Mouse (Mus musculus) layer of hippocampus, adult 18-20 months (tissue): ENCODE measurements around the gene Rabac1. TPM values are rescaled to one million over a fixed set of nuclear protein-coding genes. Genes with fewer than 3 reads are reported as not detected.
A peak's percentile ranks its signal among the peaks of the same experiment; 100 is the strongest.

ENCODE experiments used
- DNase-seq, 2 experiments: peaks; one replicate each; pipeline ENCODE4 v3.0.0; 2022; ENCODE audit warnings: low spot score in 2 of 2
- long read RNA-seq: library from polyadenylated mRNA; stranded (forward); transcript quantifications from one replicate; pipeline ENCODE4 v2.0.0, GENCODE M21; 2021
- total RNA-seq, 2 experiments: library from RNA; stranded (reverse); gene quantifications; 2 replicates each; pipeline ENCODE4 v1.2.3; 2021

The Rabac1 gene
- 100 to 1,000 TPM; 318 to 321 TPM for total RNA-seq
- long read RNA-seq, transcript Rabac1-201 (5 exons, 899 nt) = major isoform, 80 of 90 reads
- long read RNA-seq, partial matches to known transcripts = 2 of 90 reads
- long read RNA-seq, other reads (novel, unspliced or antisense) = 4 of 90 reads

DNA sequence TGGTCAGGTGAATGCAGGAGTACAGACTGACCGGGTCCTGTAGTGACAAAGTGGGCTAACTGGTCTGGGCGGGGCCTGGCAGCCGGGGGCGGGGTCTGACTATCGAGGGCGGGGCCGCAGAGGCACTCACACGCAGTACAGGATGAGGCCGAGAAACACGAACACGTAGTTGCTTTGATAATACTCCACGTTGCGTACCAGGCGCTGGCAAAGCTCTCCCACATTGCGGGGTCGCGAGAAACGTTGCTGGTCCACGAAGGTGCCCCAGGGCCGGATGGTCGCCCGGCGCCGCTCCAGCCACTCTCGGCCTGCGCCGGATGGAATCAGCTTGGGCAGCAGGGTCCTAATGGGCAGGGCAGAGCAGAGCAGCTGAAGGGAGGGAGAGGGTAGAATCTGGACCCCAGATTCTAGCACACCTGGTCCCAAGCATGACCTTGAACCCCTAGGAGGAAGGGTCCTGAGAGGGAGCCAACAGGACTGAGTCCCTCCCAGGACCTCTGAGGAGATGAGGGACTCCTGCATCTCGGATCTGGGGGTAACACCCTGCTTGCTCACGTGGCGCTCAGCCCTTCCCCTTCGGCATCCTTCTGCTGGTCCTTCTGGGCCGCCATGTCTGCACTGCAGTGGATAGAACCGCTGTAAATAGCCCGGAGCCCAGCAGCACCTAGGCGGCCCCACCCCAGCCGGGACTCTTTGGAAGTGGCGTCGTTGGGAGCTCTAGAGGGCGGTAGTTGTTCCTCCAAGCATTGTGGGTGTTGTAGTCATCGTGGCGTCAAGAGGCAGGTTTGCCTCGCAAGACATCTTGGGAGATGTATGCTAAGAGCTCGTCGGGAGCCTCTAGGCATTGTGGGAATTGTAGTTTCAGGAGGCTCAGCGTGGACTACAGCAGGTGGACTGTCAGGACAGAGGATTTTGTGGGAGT lies at the start of gene Rabac1:
TSS of gene Rabac1 (minus strand) at position 783 of the 922 bp plus-strand sequence.
- peak; percentile 93 to 97 for DNase-seq

DNA sequence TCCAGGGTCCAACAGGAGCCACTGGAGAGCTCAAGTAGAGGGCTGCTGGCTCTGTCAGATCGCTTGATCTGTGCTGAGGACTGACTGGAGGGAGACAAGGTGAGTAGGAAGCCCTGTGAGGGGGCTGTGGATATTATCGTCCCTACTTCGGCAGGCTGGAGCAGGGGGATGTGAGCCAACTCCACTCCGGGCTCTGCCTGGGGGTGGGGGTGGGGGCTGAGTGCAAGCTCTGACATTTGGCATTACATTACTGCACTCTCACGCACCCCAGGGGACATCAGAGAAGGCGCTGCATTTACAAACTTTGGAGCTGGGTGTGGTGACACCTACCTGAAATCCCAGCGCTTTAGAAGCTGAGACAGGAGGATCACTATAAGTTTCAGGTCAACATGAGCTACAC lies 39.0 kb upstream of the Rabac1 start:
- no peak for DNase-seq

DNA sequence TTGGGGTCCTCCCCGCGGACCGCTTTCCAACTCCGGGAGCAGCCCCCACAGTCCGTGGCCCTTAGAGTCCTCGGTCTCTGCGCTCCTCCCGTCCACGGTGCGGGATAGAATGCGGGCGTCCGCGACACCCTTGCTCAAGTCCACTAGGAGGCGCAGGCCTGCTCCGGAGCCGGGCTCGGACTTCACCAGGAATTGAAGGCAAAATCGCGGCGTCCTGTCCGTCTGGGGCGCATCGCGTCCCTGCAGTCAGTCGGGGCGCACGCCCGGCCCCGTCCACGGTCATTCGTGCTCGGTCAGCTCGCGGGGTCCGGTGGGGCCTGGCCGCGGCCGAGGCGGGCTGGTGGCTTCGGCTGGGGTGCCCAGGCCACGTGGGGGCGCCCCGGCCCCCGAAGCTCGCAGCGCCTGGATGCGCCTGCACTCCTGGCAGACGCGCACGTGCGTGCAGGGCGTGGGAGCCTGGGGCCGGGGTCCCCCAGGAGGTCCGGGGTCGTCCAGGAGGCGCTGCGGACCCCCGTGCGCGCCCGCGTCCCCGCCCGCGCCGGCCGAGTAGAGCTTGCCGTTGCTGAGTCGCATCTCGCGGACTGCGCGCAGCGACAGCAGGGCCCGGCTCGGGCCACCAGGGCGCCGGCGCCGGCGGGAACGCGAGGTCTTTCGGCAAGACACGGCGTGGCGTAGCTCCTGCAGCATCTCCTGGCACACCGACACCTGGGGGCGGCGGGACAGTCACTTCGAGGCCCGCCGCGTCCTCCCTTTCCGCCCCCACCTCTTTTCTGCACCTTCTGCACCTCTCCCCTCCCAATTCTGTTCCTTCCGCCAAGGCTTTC lies 37.7 kb upstream of the Rabac1 start:
- DNase-seq = peak in 1 of 2 experiments; percentile 63

DNA sequence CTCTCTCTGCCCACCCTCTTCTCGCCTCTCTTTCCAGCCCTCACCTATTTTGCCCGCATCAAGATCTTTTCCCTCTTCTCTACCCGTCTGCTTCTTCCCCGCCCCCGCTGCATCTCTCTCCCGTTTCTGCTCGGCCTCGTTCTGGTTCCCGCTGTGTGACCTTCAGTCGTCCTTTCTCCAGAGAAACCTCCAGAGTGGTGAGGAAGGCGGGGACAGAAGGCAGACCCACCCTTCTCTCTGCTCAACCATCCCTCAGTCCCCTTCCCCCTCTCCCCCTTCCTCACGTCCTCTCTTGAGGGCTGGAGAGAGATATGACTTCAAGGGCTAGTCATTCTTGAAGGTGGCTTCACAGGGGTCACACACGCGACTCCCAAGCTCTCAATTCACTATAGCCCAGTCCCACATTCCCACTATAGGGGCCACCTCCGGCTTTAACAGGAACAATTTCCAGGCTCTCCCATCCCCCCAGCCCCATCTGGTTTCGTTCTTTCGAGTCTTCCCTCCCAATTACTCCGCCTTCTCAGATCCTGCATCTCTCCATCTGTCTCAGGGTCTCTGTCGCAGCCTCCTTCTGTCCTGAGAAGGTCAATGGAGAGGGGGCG lies 36.6 kb upstream of the Rabac1 start:
- peak; percentile 65 to 82 for DNase-seq

DNA sequence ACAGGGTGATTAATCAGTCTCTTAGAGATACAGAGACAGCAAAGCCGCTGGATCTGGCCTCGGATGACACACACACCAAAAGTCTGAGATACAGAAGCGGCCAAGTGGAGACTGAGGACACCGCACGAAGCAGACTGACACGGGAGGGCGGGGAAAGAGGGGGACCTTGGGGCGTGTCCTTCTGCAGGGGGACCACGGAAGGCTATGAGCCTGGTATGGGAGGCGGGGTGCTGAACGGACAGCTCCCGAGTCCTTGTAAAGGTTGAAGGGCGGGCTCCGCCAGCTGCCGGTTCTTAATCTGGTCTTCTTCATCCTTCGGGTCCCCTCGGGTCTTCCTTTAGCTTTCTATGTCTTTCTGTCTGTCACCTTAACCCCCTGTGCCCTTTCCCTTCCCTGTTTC lies 36.1 kb upstream of the Rabac1 start:
- DNase-seq = peak in 1 of 2 experiments; percentile 37

DNA sequence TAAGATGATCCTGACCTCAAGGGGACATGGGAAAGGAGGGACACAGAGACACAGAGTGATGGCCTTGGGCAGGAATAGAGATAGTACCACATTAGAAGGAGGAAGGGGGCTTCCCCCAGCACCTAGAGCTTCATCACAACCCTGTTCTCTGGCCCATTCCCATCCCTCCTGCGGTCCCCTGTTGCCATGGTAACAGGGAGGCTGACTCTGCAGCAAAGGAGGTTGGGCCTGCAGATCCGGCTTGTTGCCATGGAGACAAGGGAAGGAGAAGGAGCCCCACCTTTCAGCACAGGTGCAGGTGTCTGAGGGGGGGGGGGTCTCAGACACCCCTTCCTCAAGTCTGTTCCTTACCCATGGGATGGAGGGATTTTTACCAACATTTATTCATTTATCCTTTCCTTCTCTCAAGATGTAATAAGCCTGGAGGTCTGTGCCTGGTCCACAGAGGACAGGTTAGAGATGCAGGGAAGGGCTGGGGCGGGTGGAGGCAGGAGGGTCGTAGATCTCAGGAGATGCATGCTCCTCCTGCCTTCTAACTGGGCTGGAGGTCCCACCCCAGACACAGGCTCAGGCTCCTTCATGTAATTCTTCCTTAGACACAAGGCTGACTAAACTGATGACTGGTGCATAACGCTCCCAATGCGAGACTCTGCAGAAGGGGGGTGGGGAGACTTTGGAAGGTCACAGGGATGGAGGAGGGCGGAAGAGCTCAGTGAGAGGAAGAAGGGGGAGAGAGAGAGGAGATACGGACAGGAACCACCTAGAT lies 35.2 kb upstream of the Rabac1 start:
- DNase-seq = peak; percentile 69 to 81

DNA sequence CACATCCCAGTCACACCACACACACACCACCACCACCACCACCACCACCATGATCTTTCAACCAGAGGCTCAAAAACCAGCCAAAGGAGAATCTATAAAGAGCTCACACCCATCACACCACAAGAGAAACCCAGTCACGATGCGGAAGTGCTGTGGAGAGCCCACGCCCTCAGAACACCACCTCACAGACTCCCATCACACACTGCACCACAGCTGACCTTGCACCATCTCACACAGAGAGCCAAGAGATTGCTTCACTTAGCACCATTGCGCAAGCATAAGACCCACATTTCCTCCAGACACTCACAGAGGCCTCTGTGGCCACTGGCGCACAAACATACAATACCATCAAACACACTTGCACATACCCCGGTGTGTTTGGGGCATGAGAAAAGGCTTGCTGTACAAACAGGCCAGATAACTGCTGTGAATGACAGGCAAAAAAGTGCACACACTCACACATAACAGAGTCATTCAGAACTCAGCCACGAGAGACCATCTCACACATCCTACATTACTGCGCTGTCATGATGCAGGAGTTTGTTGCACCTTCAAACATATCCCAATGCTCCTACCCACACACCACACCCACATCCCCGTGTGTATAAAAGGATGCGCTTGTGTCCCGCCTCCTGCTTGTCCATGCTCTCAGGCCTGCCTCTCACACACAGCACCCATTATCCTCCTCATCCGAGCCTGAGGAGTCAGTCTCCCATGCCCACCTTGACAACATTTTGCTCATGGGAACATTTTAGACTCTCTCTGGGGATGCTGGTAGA lies 34.2 kb upstream of the Rabac1 start:
- peak in 1 of 2 experiments; percentile 52 for DNase-seq

DNA sequence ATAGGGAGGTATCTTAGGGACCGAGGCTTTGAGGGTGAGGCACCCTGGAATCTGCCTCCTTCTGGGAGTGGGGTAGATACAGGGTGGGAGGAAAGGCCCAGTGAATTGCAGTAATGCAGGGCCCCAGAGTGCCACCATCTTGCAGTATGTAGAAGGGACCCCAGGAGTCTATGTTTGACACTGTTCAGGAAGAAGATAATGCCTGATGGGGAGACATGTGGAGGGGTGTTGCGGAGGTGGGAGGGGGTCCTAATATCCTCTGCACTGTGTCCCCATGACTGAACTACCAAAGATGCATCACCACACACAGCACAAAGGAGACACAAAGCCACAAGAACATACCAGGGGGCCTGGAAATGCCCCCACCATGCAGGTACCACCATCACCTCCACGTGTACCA lies 33.6 kb upstream of the Rabac1 start:
- DNase-seq = no peak

DNA sequence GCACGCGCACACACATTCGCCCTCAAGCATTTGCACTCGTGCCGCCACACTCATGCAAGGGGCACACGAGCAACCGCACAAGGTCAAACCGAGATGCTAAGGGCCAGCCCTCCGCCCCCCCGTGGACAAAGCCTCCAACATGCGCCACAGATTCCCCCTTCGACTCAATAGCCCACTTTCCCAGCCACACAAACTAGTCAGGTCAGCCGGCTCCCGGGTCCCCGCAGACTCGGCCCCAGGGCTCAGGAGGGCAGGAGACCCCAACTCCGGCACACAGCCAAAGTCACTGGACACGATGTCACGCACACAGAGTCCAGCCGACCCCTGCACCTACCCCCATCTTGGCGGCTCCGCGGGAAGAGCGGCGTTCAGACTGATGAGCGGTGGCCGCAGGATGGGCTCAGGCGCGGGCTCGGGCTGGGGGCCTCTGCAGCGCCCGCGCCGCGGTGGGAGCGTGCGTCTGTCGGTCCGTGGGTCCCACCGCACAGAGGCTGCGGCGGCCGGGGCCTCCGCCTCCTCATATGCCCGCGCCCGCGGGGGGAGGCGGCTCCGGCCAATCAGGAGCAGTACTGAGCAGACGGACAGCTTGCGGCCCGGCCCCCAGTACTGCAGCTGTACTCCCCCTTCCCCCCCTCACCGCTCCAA lies 33.0 kb upstream of the Rabac1 start, which contains the start of gene Atp1a3:
TSS of gene Atp1a3 (minus strand) at position 538 of the 645 bp plus-strand sequence.
- DNase-seq = peak; percentile 76 to 89

DNA sequence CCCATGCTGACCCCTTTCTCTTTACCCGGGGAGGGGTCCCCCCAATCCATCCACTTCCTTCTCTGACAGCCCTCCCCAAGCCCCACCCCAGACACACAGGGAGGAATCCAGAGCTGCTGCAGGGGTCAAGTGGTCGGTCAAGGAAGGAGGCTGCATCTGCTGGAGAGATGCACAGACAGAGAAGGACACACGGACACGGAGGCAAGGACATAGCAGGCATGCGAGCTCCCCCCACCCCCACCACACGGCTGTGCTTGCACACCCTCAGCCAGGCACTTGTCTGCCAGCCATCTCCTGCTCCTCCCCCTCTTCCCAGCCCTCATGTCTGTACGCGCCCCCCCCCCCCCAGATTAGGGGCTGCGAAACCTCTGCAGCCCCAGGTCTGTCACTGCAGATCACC lies 32.3 kb upstream of the Rabac1 start:
- peak in 1 of 2 experiments; percentile 55 for DNase-seq

DNA sequence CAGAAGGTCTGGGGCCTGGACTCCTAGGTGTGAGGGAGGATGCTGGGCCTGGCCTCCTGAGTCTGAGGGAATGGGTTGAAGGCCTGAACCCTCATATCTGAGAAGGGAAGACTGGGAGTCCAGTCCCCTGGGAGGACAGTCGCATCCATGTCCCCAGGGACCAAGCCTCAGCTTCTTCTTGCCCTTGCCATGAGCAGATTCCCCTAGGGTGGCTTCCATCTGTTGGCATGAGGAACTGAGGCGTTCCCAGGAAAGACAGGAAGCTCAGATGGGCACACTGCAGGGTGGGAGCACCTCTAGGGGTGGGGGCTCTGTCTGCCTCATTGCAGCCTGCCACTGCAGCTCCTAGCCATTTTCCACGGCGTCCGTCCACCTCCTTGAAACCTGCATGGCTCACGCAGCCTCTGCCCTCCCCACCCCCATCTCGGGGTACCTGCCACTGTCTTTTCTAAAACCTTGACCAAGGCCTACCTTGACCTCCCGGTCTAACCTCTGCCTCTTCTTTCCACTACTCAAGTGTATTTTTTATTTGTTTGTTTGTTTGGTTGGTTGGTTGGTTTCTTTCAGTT lies 31.4 kb upstream of the Rabac1 start:
- DNase-seq = no peak

DNA sequence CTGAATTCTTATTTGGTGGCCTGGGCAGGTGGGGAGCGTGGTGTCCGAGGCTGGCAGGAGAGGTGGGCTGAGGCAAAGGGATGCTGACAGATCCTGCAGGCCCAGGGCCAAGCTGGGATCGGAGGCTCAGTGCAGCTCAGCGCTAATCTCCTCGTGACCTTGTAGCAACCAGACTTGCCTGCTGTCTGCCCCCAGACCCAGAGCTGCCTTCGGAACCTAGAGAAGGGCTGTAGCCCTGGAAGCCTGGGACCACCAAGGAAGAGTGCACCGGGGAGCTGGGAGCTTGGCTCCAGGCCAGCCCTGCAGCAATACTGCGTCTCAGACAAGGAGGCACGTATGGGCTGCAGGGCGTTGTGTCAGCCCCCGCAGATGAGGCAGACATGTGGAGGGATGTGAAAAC lies 30.7 kb upstream of the Rabac1 start:
- DNase-seq = no peak

DNA sequence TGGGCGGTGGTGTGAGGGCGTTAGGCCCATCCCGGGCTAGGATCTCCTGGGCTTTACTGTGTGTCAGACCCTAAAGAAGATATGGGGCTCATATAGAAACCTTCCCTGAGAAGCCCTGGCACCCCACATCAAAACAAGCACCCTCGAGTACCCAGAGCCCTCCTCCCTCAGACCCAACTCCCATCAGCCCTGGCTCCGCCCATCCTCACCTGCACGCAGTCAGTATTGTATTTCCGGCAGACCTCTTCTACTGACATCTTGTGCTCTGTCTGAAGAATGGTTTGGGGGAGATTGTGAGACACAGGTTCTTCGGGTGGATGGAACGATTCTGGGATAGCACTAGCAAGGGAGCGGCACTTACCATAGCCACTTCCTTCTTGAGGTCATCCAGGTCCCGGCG lies 28.2 kb upstream of the Rabac1 start:
- no peak for DNase-seq

DNA sequence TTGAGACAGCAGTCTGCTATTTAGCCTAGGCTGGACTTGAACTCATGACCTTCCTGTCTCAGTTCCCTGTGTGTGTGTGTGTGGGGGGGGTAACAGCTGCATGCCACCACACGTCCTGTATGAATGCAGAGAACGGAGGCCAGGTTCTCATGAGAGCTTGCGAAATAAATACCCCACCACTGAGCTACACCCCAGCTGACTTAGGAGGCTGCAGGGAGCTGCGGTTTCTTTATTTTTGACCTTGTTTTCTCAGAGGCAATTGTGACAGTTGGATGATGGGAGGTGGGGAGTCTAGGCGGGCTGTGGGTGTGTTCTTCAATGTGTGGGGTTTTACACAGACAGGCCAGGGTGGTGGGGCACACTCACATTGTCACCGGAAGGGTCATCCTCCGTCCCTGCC lies 27.7 kb upstream of the Rabac1 start:
- DNase-seq = no peak

DNA sequence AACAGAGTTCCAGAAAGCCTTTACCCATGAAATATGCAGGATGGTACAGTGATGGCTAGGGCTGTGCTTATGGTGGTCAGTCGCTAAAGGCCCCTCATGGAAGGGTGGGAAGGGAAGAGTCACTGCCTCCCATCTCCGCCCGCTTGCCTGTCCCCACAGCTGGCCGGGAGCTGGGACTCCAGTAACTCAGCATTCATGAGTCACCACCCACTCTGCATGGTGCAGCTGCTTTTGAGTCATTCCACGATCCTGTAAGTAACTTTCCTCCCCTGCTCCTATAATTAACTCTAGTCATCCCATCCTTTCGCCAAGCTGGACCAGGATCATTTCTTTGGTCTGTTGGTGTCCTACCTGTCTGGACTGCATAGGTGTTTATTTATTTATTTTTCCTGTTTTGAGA lies 20.5 kb upstream of the Rabac1 start:
- DNase-seq = peak in 1 of 2 experiments; percentile 56

DNA sequence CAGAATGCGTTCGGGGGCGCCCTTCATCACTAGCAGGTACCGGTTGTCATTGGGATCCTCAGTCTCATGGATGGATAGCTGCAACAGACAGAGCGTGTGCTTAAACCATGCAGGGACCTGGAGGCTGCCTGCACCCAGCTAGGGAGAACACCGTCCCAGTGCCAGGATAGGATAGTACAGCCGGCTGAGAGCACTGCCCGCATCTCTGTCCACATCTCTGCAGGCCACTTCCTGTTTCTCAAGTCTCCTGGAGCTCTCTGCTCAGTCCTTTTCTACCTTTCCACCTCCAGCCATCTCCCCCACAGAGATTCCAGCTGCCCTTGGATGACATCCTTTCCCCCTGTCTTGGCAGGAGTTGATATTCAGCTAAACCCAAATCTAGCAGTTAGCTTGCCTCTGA lies 17.9 kb upstream of the Rabac1 start:
- no peak for DNase-seq

DNA sequence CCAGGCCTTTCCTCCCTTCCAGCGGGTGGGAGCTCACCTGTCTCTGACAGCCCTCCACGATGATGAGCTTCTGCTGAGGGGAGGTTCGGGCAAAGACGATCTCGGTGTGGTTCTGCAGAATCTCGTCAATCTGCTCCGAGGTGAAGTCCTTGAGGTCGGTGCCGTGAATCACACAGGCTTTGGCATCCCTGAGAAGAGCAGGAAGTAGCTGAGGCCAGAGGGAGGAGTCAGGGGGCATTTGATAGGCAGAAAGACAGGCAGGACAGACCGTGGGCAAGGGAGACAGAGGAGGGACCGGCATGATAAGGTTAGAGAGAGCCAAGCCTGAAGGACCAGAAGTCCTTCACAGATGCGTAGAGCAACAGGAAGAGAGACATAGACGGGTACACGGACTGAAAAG lies 15.4 kb upstream of the Rabac1 start:
- no peak for DNase-seq

DNA sequence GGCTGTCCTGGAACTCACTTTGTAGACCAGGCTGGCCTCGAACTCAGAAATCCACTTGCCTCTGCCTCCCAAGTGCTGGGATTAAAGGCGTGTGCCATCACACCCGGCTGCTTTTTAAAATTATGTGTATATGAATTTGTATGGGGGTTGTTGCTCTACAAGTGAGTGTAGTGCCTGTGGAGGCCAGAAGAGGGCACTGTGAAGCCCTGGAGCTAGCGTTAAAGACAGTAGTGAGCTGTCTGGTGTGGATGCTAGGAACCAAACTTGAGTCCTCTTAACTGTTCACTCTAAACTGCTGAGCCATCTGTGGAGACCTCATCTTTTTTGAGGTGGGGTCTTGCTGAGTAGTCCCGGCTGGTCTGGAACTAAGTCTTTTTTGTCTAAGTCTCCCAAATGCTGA lies 13.2 kb upstream of the Rabac1 start:
- no peak for DNase-seq

DNA sequence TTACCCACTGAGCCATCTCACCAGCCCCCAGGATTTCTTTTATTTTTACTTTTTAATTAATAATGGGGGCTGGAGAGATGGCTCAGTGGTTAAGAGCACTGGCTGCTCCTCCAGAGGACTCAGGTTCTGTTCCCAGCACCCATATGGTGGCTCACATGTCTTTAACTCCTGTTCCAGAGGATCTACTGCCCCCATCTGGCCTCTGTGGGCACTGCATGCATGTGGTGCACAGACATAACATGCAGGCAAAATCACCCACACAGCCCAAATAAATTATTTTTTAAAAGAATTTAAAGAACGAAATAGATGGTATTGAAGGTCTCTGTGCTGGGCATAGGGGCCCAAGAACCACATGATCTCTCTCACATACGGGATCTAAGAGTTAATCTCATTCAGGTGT lies 11.8 kb upstream of the Rabac1 start:
- DNase-seq = no peak
